Mouse (Mus musculus) stomach, embryonic 16.5 days (tissue): ENCODE results near the gene Extl2. TPM values are rescaled to one million over a fixed set of nuclear protein-coding genes. Genes with fewer than 3 reads are reported as not detected.

Experiments
- ATAC-seq: fragments of 200-750 bp; cut with Nextera tagmentation; 2 replicates; pipeline ENCODE4 v1.8.0; 2017; ENCODE audit warnings: moderate number of reproducible peaks, moderate TSS enrichment; ENCODE audit not compliant: insufficient read depth, low FRiP score
- H3K27ac ChIP-seq: fragments of 300-500 bp; sonication (generic); 2 replicates; pipeline ENCODE4 v1.5.1; 2014; ENCODE audit warnings: low read length
- H3K27me3 ChIP-seq: fragments of 300-500 bp; sonication (generic); 2 replicates; pipeline ENCODE4 v1.6.1; 2014; ENCODE audit warnings: low read length, control low read depth, mixed read lengths; ENCODE audit not compliant: control insufficient read depth, insufficient read depth
- H3K36me3 ChIP-seq: fragments of 300-500 bp; sonication (generic); 2 replicates; pipeline ENCODE4 v1.6.1; 2014; ENCODE audit warnings: low read length; ENCODE audit not compliant: control insufficient read depth, insufficient read depth
- H3K4me1 ChIP-seq: fragments of 300-500 bp; sonication (generic); 2 replicates; pipeline ENCODE4 v1.6.1; 2014; ENCODE audit warnings: low read length, control low read depth, mixed read lengths; ENCODE audit not compliant: control insufficient read depth, insufficient read depth
- H3K4me2 ChIP-seq: fragments of 300-500 bp; sonication (generic); 2 replicates; pipeline ENCODE4 v1.6.1; 2014; ENCODE audit warnings: low read depth, low read length, mixed read lengths
- H3K4me3 ChIP-seq: fragments of 300-500 bp; sonication (generic); replicated peaks from 2 replicates; pipeline ENCODE4 v1.5.1; 2014; ENCODE audit warnings: mild to moderate bottlenecking, low read length
- H3K9ac ChIP-seq: fragments of 300-500 bp; sonication (generic); 2 replicates; pipeline ENCODE4 v1.6.1; 2014; ENCODE audit warnings: low read length
- H3K9me3 ChIP-seq: fragments of 300-500 bp; sonication (generic); replicated peaks from 2 replicates; pipeline ENCODE4 v1.6.1; 2016; ENCODE audit warnings: low read length, control low read depth; ENCODE audit not compliant: control insufficient read depth
- WGBS: fragments of 180-500 bp; shearing (Covaris S2); extraction: QIAGEN DNeasy Blood & Tissue Kit; methylation state at CpG from one replicate; pipeline ENCODE4 v1.1.7; 2014; 5-methylcytosine and 5-hydroxymethylcytosine counted together
- polyA plus RNA-seq: library from polyadenylated mRNA; unstranded; fragments of >200 nt; fragmentation: Nextera tagmentation; extraction: Ambion mirVana; gene quantifications from 2 replicates; pipeline ENCODE4 v1.2.1, GENCODE M21; 2015

Extl2 gene
- polyA plus RNA-seq, 1 experiment from 2014 or later, result 20.2 TPM

DNA sequence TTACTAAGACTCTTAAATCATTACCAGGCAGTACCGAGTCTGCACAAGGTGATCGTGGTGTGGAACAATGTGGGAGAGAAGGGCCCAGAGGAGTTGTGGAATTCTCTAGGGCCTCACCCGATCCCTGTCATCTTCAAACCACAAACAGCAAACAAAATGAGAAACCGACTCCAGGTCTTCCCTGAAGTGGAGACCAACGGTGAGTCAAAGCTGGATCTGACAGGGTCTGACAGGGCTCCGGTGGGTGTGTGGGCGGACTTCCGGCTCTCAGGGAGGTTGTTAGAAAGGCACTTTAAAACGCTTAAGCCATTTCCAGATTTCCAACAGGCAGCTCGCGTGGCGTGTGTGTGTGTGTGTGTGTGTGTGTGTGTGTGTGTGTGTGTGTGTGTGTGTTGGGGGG, 17.0 kb downstream of the Extl2 start:
- H3K36me3 ChIP-seq, result 0 out of 2 replicates have a peak, but pooled peaks cover 2% of the 10 kb centered on the region
- H3K4me2 ChIP-seq, result no peak overlapping the region
- no peak overlapping the region for H3K27ac ChIP-seq
- H3K4me1 ChIP-seq, result no peaks in the 10 kb centered on the region
- no peaks in the 10 kb centered on the region for H3K27me3 ChIP-seq
- H3K9ac ChIP-seq, result no peak overlapping the region
- 82% methylated on average over 12 of the region's 12 CpGs for WGBS
- no peak for ATAC-seq
- H3K4me3 ChIP-seq, result no peak overlapping the region
- no peaks in the 10 kb centered on the region for H3K9me3 ChIP-seq

DNA sequence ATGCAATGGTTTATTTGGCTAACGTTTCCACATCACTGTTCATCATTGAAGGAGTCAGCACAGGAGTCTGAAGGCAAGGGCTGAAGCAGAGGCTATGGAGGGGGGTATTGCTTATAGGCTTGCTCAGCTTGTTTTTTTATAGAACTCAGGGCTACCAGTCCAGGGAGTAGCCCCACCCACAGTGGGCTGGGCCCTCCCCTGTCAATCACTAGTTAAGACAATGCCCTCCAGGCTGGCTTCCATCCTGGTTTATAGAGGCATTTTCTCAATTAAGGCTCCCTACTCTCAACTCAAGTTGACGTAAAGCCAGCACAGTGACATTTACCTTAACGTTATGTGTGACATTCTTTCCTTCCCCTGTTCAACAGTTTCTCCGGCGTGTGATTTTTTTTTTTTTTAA, 17.4 kb downstream of the Extl2 start:
- no peaks in the 10 kb centered on the region for H3K4me1 ChIP-seq
- no peak overlapping the region for H3K4me3 ChIP-seq
- 84% methylated on average over 5 of the region's 5 CpGs for WGBS
- H3K9ac ChIP-seq, result no peak overlapping the region
- H3K4me2 ChIP-seq, result no peak overlapping the region
- H3K27me3 ChIP-seq, result no peaks in the 10 kb centered on the region
- 0 out of 2 replicates have a peak, but pooled peaks cover 2% of the 10 kb centered on the region for H3K36me3 ChIP-seq
- H3K27ac ChIP-seq, result no peak overlapping the region
- no peak for ATAC-seq
- no peaks in the 10 kb centered on the region for H3K9me3 ChIP-seq

DNA sequence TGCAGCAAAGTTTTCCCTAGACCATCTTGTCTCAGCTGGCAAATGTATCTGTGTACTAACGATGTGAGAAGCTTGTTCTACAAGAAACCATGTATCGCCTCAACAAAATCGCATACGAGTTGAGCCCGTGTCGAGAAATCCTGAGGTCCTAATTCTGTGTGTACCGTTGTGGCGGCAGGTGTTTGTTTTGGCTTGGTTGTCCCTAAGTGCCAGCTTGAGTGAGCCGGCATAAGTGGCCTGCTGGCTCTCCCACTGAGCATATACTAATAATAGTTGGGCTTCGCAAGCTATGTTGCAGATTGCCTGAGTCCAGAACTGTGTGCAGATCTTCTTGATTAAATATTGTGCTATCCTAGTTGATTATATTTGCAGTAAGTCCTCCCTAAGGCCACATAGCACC, 18.4 kb downstream of the Extl2 start:
- ATAC-seq, result no peak
- no peaks in the 10 kb centered on the region for H3K4me1 ChIP-seq
- H3K4me3 ChIP-seq, result no peak overlapping the region
- WGBS, result 94% methylated on average over 10 of the region's 10 CpGs
- no peak overlapping the region for H3K9ac ChIP-seq
- H3K27ac ChIP-seq, result no peak overlapping the region
- H3K9me3 ChIP-seq, result no peaks in the 10 kb centered on the region
- no peaks in the 10 kb centered on the region for H3K27me3 ChIP-seq
- H3K4me2 ChIP-seq, result no peak overlapping the region
- H3K36me3 ChIP-seq, result 0 out of 2 replicates have a peak, but pooled peaks cover 2% of the 10 kb centered on the region

DNA sequence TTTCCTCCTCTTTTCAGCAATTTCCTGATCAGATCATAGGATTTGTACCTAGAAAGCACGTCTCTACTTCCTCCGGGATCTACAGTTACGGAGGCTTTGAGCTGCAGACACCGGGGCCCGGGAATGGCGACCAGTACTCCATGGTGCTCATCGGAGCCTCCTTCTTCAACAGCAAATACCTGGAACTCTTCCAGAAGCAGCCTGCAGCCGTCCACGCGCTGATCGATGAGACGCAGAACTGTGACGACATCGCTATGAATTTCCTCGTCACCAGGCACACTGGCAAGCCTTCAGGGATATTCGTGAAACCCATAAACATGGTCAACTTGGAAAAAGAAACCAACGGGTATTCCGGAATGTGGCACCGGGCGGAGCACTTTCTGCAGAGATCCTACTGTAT, 19.7 kb downstream of the Extl2 start:
- no peaks in the 10 kb centered on the region for H3K27me3 ChIP-seq
- H3K36me3 ChIP-seq, result 0 out of 2 replicates have a peak, but pooled peaks cover 2% of the 10 kb centered on the region
- no peaks in the 10 kb centered on the region for H3K4me1 ChIP-seq
- H3K4me3 ChIP-seq, result no peak overlapping the region
- no peak for ATAC-seq
- H3K27ac ChIP-seq, result no peak overlapping the region
- no peak overlapping the region for H3K4me2 ChIP-seq
- no peak overlapping the region for H3K9ac ChIP-seq
- WGBS, result 90% methylated on average over 20 of the region's 20 CpGs
- no peaks in the 10 kb centered on the region for H3K9me3 ChIP-seq

DNA sequence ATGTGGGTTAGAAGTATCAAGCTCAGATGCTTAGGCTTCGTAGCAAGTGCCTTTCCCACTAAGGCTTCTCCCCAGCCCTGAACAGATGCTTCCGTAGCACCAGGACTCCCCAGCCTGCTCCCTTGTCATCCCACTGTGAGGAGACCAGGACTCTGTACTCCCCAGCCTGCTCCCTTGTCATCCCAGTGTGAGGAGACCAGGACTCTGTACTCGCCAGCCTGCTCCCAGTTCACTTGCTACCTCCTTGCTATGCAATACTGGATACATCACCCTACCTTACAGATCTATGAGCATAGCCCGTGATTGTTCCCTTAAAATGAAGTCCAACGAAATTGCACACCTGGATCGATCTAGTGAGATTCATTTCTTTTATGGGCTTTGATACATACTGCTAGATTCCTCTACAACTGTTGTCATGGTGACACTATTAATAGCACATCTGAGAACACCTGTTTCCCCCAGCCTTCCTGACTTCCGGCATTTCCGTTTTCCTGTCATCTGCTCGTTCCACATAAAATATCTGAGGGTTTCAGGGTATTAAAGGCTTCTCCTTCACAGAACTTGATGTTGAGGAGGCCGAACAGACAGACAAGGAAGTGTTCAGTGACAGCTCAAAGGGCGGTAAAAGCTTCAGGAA, 23.0 kb downstream of the Extl2 start:
- WGBS, result 61% methylated on average over 11 of the region's 11 CpGs
- H3K4me3 ChIP-seq, result no peak overlapping the region
- no peak overlapping the region for H3K4me2 ChIP-seq
- no peaks in the 10 kb centered on the region for H3K4me1 ChIP-seq
- 0 out of 2 replicates have a peak, but pooled peaks cover 2% of the 10 kb centered on the region for H3K36me3 ChIP-seq
- H3K9me3 ChIP-seq, result no peaks in the 10 kb centered on the region
- no peaks in the 10 kb centered on the region for H3K27me3 ChIP-seq
- ATAC-seq, result no peak
- H3K27ac ChIP-seq, result no peak overlapping the region
- H3K9ac ChIP-seq, result no peak overlapping the region

DNA sequence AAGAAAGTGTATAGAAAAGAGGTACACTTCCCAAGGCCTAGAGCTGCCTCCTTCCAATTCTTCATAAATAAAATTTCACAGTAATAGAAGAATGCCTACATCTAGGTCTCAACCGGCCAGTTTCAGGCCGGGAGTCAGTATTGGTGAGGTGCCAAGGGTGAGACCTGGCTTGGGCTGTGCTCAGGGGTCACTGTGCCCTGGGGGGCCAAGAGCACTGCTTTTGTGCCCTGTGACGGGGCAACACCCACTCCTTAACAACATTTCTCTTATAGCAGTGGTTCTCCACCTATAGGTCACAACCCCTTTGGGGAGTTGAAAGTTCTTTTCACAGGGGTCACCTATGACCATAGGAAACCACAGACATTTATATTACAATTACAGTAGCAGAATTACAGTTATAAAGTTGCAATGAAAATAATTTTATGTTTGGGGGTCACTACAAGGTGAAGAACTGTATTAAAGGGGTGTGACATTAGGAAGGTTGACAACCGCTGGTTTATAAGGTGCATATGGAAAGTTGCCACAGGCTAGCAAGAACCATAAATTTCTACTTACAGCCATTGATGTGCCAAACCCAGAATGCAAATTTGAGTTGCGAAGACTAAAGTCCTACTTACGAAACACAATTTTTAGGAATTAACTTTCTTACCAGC, 26.1 kb downstream of the Extl2 start:
- H3K9me3 ChIP-seq, result no peaks in the 10 kb centered on the region
- no peak overlapping the region for H3K9ac ChIP-seq
- WGBS, result 54% methylated on average over 6 of the region's 6 CpGs
- no peaks in the 10 kb centered on the region for H3K4me1 ChIP-seq
- H3K36me3 ChIP-seq, result no peaks in the 10 kb centered on the region
- ATAC-seq, result no peak
- no peak overlapping the region for H3K27ac ChIP-seq
- no peak overlapping the region for H3K4me3 ChIP-seq
- H3K4me2 ChIP-seq, result no peak overlapping the region
- H3K27me3 ChIP-seq, result no peaks in the 10 kb centered on the region

DNA sequence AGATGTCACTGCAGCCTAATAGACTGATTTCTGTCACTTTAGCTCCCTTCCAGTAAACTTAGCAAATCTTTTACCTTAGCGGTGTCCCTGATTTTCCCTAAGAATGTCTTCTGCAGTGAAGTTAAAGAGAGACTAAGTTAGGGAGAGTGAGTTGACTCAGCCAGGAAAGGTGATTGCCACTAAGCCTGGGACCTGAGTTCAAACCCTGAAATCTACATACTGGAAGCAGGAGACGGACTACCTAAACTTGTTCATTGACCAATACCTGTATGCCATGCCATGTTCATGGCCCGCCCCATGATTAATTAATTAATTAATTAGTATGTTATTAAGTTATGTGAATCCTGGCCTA, 26.6 kb downstream of the Extl2 start:
- H3K4me3 ChIP-seq, result no peak overlapping the region
- no peak overlapping the region for H3K27ac ChIP-seq
- no peaks in the 10 kb centered on the region for H3K9me3 ChIP-seq
- WGBS, result 59% methylated on average over 3 of the region's 3 CpGs
- ATAC-seq, result no peak
- no peaks in the 10 kb centered on the region for H3K36me3 ChIP-seq
- no peak overlapping the region for H3K4me2 ChIP-seq
- no peaks in the 10 kb centered on the region for H3K4me1 ChIP-seq
- H3K27me3 ChIP-seq, result no peaks in the 10 kb centered on the region
- H3K9ac ChIP-seq, result no peak overlapping the region

DNA sequence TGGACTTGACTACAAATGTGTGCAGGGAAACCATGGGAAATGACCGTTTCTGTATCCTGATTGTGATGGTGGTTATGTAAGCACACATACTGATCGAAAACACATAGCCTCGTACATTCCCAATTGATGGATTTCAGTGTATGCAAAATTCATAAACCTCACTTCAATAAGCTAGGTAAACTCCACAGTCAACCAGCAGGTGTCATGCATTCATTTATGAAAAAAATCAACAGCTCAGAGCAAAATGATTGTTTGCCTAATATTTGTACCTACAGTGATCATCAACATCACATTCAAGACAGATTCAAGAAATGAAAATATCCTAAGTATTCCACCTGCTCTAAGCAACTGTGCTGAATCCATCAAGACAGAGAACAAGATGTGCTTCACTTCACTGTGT, 33.5 kb downstream of the Extl2 start:
- H3K9ac ChIP-seq, result no peak overlapping the region
- no peaks in the 10 kb centered on the region; the same call in 1 of the 2 replicates for H3K27me3 ChIP-seq
- H3K27ac ChIP-seq, result no peak overlapping the region
- no peak for ATAC-seq
- no peak overlapping the region for H3K4me2 ChIP-seq
- H3K36me3 ChIP-seq, result no peaks in the 10 kb centered on the region
- WGBS, result 69% methylated on average over 3 of the region's 3 CpGs
- no peaks in the 10 kb centered on the region for H3K9me3 ChIP-seq
- H3K4me1 ChIP-seq, result no peaks in the 10 kb centered on the region
- H3K4me3 ChIP-seq, result no peak overlapping the region

DNA sequence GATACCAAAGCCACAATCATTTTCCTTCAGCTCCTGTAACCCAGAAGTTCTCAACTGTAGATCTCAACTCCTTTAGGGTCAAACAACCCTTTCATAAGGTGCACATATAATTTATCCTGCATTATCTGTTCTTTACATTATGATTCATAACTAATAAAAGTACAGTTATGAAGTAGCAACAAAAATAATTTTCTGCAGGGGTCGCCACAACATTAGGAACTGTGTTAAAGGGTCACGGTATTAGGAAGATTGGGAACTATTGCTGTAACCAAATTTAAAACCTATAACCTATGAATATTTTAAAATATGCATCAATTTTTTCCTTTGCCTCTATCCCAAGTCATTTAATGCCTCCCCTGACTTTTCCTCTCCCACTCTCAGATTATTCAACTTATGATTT, 38.7 kb downstream of the Extl2 start:
- Histone ChIP-seq H3K9ac (no peak overlapping the region), H3K36me3 (no peaks in the 10 kb centered on the region), H3K27me3 (no peaks in the 10 kb centered on the region; the same call in 1 of the 2 replicates), H3K27ac (no peak overlapping the region), H3K4me1 (no peaks in the 10 kb centered on the region), H3K9me3 (no peaks in the 10 kb centered on the region), H3K4me2 (no peak overlapping the region), H3K4me3 (no peak overlapping the region)
- WGBS, result 72% methylated on average over 2 of the region's 2 CpGs
- ATAC-seq, result no peak
